Mouse (Mus musculus) ES-Bruce4 (cell line): ENCODE results near the gene Spout1.

Experiments
- CTCF ChIP-seq: IDR thresholded peaks from one replicate; pipeline ENCODE4 v1.8.1; 2011; ENCODE audit warnings: low read depth, low read length
- EP300 ChIP-seq: IDR thresholded peaks from 2 replicates; pipeline ENCODE4 v1.6.1; 2011; ENCODE audit warnings: low read depth, low read length; ENCODE audit not compliant: insufficient read depth

DNA sequence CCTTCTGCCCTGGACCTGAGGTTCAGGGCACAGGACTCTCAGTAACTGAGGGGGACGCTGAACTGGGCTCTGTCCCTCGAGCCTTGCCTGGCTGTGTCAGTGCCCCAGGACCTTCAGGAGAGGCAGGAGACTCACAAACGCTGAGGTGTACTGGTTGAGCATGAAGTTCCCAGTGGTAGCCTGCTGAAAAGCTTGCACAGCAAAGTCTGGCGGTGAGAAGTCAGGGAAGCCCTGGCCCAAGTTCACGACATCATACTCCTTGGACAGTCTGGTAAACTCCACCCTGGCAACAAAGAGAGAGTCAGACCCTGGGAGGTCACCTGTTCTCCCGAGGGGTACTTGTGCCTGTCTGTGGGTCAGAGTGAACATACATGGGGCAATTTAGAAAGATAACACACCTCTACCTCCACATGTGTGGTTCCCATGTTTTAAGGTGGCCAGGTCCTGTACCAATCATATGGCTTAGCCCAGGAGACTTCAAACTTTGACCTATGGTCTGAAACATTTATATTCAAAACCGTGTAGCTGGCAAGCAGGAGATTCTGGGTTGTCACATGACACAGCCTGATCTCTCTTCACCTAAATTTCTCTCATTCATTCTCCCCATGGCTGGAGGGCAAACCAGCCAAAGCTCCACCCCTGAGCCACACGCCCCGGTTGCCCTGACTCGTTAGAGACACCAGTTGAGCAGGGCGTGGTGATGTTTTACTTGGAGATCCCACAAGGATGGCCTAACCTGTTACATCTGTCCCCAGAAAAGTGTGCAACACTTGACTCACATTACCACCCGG lies 13.7 kb upstream of the Spout1 start:
- TF ChIP-seq CTCF: no peak
- TF ChIP-seq EP300: no peak
